Mouse (Mus musculus) C2C12 (cell line): ENCODE data around the gene Aox3.

Experiments
- CEBPB ChIP-seq: IDR thresholded peaks from one replicate; pipeline ENCODE4 v1.6.1; 2011; ENCODE audit warnings: low read depth, mild to moderate bottlenecking, control low read depth, moderate library complexity
- CTCF ChIP-seq: IDR thresholded peaks from one replicate; pipeline ENCODE4 v1.5.1; 2011; ENCODE audit not compliant: control insufficient read depth, insufficient read depth, insufficient read length

DNA sequence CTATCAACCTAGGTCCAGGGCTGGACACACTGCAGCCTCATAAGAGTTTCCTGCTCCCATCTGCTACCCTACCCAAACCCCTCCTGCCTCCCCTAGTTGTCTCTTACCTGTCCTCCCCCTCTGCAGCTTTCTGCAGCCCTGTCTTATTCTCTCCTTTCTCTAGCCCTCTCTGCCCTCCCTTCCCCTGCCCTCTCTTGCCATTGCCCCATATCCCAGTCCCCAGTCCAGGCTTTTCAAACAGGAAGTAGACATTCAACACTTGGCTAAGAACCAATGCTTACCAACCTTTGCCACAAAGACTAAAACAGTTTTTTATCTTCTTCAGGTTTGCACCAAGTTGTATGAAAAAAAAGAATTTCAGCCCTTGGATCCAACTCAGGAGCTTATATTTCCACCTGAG, 25.0 kb downstream of the Aox3 start:
- no peak for TF ChIP-seq CTCF
- TF ChIP-seq CEBPB, result no peak
